Mouse (Mus musculus): Measurements from ENCODE around the gene Fggy. TPM values are rescaled to one million over a fixed set of nuclear protein-coding genes. Genes with fewer than 3 reads are reported as not detected.

The Fggy gene
- polyA plus RNA-seq (2015; fragmentation: Nextera tagmentation; extraction: Ambion mirVana) = 22.8 and 29.3 TPM in 2 replicates

DNA sequence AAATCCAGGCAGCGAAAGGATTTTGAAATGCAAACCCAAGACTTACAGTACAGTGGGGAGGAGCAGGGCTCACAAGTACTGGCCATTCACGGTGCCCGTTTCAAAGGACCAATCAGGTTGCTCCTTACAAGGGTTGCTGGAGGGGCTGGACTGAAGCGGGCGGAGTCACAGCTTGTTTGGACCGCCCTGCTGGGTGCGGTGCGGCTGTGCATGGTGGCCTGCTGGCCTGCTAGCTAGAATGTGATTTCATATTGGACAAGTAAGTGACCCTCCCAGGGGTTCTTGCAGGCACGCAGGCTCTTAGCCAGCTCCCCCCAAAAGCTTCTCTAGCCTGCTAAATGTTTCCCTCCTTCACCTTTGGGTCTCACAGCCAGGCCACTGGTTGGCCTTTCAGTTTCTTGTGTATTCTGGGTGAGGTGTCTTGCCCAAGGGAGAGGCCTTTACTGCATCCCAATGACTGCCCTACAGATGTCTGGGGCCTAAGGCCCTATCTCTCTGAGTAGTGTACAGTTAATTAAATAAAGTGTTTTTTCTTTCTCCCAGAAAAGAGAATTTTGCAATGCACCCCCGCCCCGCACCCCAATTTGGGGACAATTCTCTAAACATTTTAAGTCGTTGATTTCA lies at the start of gene Fggy:
TSS of gene Fggy (plus strand) at position 175 of the 624 bp plus-strand sequence.
- H3K27ac ChIP-seq (ENCODE audit: low read length) = peak within 1 kb of the TSS; percentile 88

DNA sequence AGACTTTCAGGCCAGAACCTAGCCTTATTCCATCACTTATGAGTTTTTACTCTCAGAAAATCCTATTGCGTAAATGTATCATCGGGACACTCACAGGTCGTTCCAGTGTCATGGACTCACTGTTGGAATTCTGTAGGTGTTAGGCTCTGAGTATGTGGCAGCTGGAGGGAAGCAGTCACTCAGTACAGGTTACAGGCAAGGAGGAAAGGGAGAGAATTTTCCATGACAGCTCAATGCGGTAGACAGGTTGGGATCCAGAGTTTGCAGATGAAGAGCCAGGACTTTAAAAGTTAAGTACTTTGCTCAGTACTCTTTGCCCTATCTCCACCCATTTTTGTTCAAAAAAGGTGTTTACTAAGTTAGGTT lies 49.4 kb upstream of the Fggy start:
- Histone ChIP-seq H3K36me3 (ENCODE audit: control insufficient read depth, insufficient read depth, low read length) (no peaks in the 10 kb centered on the region), H3K9ac (ENCODE audit: low read depth, low read length) (no peak overlapping the region), H3K27ac (ENCODE audit: low read length) (no peak overlapping the region), H3K9me3 (ENCODE audit: control insufficient read depth, low read length) (no peaks in the 10 kb centered on the region), H3K4me1 (ENCODE audit: control insufficient read depth, insufficient read depth, low read length) (peaks cover 2% of the 10 kb centered on the region), H3K4me2 (ENCODE audit: low read depth, low read length) (no peak overlapping the region), H3K27me3 (replicated peaks; ENCODE audit: control insufficient read depth, insufficient read depth, low read length) (no peaks in the 10 kb centered on the region), H3K4me3 (ENCODE audit: low read length) (no peak overlapping the region)
- 86% methylated on average over 4 of the region's 4 CpGs for WGBS
- ATAC-seq = no peak

More for the DNA sequence above, at the start of gene Fggy:
- no peaks in the 10 kb centered on the region for H3K36me3 ChIP-seq (ENCODE audit: control insufficient read depth, insufficient read depth, low read length)
- H3K4me2 ChIP-seq (ENCODE audit: low read depth, low read length) = peak within 1 kb of the TSS; percentile 78
- ATAC-seq = peak; percentile 100
- peak within 1 kb of the TSS; percentile 47 for H3K4me3 ChIP-seq (ENCODE audit: low read length)
- H3K4me1 ChIP-seq (ENCODE audit: control insufficient read depth, insufficient read depth, low read length) = peaks cover 15% of the 10 kb centered on the region
- no peaks in the 10 kb centered on the region for H3K9me3 ChIP-seq (ENCODE audit: control insufficient read depth, low read length)
- H3K9ac ChIP-seq (ENCODE audit: low read depth, low read length) = peak within 1 kb of the TSS; percentile 69
- no peaks in the 10 kb centered on the region for H3K27me3 ChIP-seq (replicated peaks; ENCODE audit: control insufficient read depth, insufficient read depth, low read length)
- WGBS = 23% methylated on average over 12 of the region's 12 CpGs

DNA sequence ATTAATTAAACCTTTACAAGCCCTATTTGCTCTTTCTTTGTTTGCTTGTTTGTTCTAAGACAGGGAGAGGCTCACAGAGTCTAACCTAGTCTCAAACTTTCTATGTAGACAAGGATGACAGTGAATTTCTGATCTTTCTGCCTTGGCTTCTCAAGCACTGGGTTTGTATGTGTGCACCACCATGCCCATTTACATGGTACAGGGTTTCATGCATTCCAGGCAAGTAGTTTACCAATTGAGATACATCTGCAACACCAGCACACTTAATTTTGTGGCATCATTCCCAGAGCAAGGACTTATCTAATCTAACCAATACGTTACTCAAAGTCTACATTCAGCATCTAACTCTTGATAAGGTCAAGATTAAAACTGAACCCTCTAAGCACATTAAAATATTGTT lies 38.9 kb upstream of the Fggy start:
- Histone ChIP-seq H3K9me3 (ENCODE audit: control insufficient read depth, low read length) (no peaks in the 10 kb centered on the region), H3K36me3 (ENCODE audit: control insufficient read depth, insufficient read depth, low read length) (no peaks in the 10 kb centered on the region), H3K4me2 (ENCODE audit: low read depth, low read length) (no peak overlapping the region), H3K27me3 (replicated peaks; ENCODE audit: control insufficient read depth, insufficient read depth, low read length) (no peaks in the 10 kb centered on the region), H3K9ac (ENCODE audit: low read depth, low read length) (no peak overlapping the region), H3K4me3 (ENCODE audit: low read length) (no peak overlapping the region), H3K4me1 (ENCODE audit: control insufficient read depth, insufficient read depth, low read length) (no peaks in the 10 kb centered on the region), H3K27ac (ENCODE audit: low read length) (no peak overlapping the region)
- WGBS = 65% methylated on average over 1 of the region's 1 CpGs
- no peak for ATAC-seq

DNA sequence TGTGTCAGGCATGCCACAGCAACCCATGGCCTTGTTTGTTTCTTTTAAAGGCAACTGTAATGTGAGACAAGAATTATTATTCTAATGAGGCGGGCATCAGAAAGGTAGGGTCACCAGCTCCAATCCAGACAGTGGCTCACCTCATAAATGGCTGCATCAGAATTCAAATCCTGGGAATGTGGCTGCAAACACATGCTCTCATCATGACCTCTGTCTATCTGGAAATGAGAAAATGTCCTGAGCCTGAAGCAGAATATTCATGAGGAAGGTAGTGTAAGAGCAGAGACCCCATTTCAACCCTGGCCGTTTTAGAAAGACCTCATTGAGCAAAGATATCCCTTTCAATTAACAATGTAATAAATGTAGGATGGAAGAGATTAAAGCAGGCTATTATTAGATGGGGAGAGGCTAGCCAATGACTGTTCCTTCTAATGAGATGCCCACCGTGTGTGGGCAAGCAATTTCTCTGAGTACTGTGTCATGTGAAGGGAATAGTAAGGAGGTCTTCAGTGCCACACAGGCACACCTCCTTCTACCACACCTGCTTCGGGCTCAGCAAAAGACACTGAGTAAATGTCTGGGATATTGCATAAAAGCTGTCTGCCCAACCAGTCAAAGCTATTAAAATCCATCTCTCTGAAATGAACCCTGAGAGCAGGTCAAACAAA lies 37.2 kb upstream of the Fggy start:
- no peak for ATAC-seq
- no peaks in the 10 kb centered on the region for H3K4me1 ChIP-seq (ENCODE audit: control insufficient read depth, insufficient read depth, low read length)
- no peak overlapping the region for H3K27ac ChIP-seq (ENCODE audit: low read length)
- H3K9me3 ChIP-seq (ENCODE audit: control insufficient read depth, low read length) = no peaks in the 10 kb centered on the region
- WGBS = 66% methylated on average over 4 of the region's 4 CpGs
- no peaks in the 10 kb centered on the region for H3K27me3 ChIP-seq (replicated peaks; ENCODE audit: control insufficient read depth, insufficient read depth, low read length)
- no peak overlapping the region for H3K4me2 ChIP-seq (ENCODE audit: low read depth, low read length)
- no peaks in the 10 kb centered on the region for H3K36me3 ChIP-seq (ENCODE audit: control insufficient read depth, insufficient read depth, low read length)
- H3K9ac ChIP-seq (ENCODE audit: low read depth, low read length) = no peak overlapping the region
- no peak overlapping the region for H3K4me3 ChIP-seq (ENCODE audit: low read length)

DNA sequence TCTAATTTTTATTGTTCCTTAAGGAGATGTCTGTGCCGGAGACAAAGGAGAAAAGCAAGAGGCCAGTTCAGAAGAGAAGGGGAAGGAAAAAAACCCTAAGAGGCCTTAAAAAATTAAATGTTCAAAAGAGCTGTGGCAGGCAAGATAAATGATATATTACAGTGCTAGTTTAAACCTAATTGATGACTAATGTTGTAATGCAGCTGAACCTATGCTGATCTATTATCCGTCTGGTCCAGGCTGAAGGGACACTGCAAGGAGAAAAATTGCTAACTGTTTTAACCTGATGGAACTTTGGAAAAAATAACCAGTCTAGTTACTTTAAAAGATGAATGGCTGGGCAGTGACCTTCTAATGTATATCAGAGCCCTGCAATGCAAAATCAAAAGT lies 36.7 kb upstream of the Fggy start:
- Histone ChIP-seq H3K4me3 (ENCODE audit: low read length) (no peak overlapping the region), H3K4me1 (ENCODE audit: control insufficient read depth, insufficient read depth, low read length) (no peaks in the 10 kb centered on the region), H3K27ac (ENCODE audit: low read length) (no peak overlapping the region), H3K4me2 (ENCODE audit: low read depth, low read length) (no peak overlapping the region), H3K9me3 (ENCODE audit: control insufficient read depth, low read length) (no peaks in the 10 kb centered on the region), H3K27me3 (replicated peaks; ENCODE audit: control insufficient read depth, insufficient read depth, low read length) (no peaks in the 10 kb centered on the region), H3K36me3 (ENCODE audit: control insufficient read depth, insufficient read depth, low read length) (no peaks in the 10 kb centered on the region), H3K9ac (ENCODE audit: low read depth, low read length) (no peak overlapping the region)
- ATAC-seq = no peak
- WGBS = 69% methylated on average over 2 of the region's 2 CpGs

DNA sequence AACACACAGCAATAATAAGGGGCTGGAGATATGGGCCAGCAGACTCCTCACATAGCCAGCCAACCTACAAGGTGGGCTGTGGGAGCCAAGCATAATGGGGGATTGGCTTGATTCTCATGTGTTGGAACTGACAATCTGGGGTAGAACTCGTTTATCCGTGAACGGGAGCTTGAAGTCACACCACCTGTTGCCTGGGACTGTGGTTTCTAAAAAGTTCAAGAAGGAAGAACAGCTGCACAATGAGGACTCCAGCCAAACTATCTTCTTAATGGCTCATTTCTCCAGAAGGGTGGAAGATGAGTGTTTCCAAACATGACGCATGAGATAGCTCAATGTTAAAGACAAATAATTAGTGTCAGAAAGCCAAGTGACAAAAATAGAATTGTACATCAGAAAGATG lies 30.7 kb upstream of the Fggy start:
- Histone ChIP-seq H3K9me3 (ENCODE audit: control insufficient read depth, low read length) (no peaks in the 10 kb centered on the region), H3K9ac (ENCODE audit: low read depth, low read length) (no peak overlapping the region), H3K4me2 (ENCODE audit: low read depth, low read length) (no peak overlapping the region), H3K4me3 (ENCODE audit: low read length) (no peak overlapping the region), H3K27ac (ENCODE audit: low read length) (no peak overlapping the region), H3K36me3 (ENCODE audit: control insufficient read depth, insufficient read depth, low read length) (no peaks in the 10 kb centered on the region), H3K27me3 (replicated peaks; ENCODE audit: control insufficient read depth, insufficient read depth, low read length) (no peaks in the 10 kb centered on the region), H3K4me1 (ENCODE audit: control insufficient read depth, insufficient read depth, low read length) (no peaks in the 10 kb centered on the region)
- ATAC-seq = no peak
- WGBS = 75% methylated on average over 4 of the region's 4 CpGs

DNA sequence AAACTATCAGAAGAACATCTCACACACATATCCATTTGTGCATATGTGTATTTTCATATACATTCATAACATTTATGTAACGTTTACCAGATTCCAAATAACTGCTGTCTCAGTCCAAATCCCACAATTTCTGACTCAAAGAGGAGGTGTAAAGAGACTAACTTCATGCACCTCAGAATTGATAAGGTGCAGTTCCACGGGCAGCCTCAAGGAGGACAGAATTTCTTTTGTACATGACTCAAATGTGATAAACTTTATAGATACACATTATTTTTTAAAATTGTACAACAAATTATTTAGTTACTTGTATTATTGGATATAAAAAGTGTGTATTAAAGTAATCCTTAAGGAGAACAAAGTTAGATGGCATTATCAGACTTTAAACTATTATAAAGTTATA lies 26.6 kb upstream of the Fggy start:
- Histone ChIP-seq H3K27ac (ENCODE audit: low read length) (no peak overlapping the region), H3K4me3 (ENCODE audit: low read length) (no peak overlapping the region), H3K36me3 (ENCODE audit: control insufficient read depth, insufficient read depth, low read length) (no peaks in the 10 kb centered on the region), H3K27me3 (replicated peaks; ENCODE audit: control insufficient read depth, insufficient read depth, low read length) (no peaks in the 10 kb centered on the region), H3K9ac (ENCODE audit: low read depth, low read length) (no peak overlapping the region), H3K9me3 (ENCODE audit: control insufficient read depth, low read length) (no peaks in the 10 kb centered on the region), H3K4me2 (ENCODE audit: low read depth, low read length) (no peak overlapping the region), H3K4me1 (ENCODE audit: control insufficient read depth, insufficient read depth, low read length) (no peaks in the 10 kb centered on the region)
- ATAC-seq = no peak
- 76% methylated on average over 2 of the region's 2 CpGs for WGBS

DNA sequence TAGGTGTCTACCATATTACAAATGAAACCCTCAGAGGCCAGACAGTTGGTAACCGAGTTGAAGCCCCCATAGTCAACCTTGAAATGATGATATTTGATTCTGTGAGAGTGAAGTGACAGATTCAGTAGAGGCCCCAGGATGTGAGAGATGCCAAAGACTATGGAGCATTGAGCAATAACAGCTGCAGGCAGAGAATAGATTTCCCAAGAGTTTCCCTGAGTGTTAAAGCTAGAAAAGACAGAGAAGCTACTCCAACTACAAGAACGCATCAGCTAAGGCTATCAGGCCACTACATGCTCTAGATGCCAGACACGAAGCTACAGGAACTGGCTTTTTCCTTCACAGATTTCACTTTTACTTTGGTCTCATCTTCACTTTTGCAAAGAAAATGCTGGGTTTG lies 23.4 kb upstream of the Fggy start:
- Histone ChIP-seq H3K4me1 (ENCODE audit: control insufficient read depth, insufficient read depth, low read length) (no peaks in the 10 kb centered on the region), H3K27ac (ENCODE audit: low read length) (no peak overlapping the region), H3K4me3 (ENCODE audit: low read length) (no peak overlapping the region), H3K9me3 (ENCODE audit: control insufficient read depth, low read length) (no peaks in the 10 kb centered on the region), H3K27me3 (replicated peaks; ENCODE audit: control insufficient read depth, insufficient read depth, low read length) (no peaks in the 10 kb centered on the region), H3K9ac (ENCODE audit: low read depth, low read length) (no peak overlapping the region), H3K36me3 (ENCODE audit: control insufficient read depth, insufficient read depth, low read length) (no peaks in the 10 kb centered on the region), H3K4me2 (ENCODE audit: low read depth, low read length) (no peak overlapping the region)
- no peak for ATAC-seq
- WGBS = 91% methylated on average over 3 of the region's 3 CpGs

DNA sequence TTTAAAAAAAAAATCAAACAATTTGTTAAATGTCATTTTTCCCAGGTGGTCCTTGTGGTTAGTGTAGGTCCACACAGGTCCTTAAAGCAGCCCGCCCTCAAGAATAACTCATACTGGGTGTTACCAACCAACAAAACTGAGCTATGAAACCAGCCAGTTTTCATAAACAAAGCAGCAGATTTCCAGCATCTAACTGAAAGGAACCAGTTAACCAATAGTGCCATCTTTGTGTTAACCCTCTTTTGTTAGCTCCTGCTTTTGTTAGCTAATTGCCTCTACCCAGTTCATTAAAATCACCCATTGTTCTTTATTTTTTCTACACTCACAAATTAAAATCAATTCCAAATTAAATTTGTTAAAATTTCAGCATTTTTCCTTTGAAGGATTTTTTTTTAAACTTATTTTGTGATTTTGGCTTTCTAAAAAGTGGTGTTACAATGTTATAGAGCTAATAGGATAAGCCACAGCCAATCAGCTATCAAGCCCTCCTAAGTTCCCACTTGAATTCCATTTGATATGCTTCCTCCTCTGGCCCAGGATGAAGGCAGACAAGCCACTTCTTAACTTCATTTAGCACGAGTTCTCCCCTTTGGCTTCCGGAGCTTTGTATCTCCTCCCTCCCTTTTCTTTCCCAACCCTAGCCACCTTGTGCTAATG lies 15.8 kb upstream of the Fggy start:
- H3K27ac ChIP-seq (ENCODE audit: low read length) = no peak overlapping the region
- H3K36me3 ChIP-seq (ENCODE audit: control insufficient read depth, insufficient read depth, low read length) = no peaks in the 10 kb centered on the region
- H3K4me2 ChIP-seq (ENCODE audit: low read depth, low read length) = no peak overlapping the region
- no peak for ATAC-seq
- 61% methylated on average over 3 of the region's 3 CpGs for WGBS
- no peak overlapping the region for H3K4me3 ChIP-seq (ENCODE audit: low read length)
- H3K27me3 ChIP-seq (replicated peaks; ENCODE audit: control insufficient read depth, insufficient read depth, low read length) = no peaks in the 10 kb centered on the region
- H3K9me3 ChIP-seq (ENCODE audit: control insufficient read depth, low read length) = no peaks in the 10 kb centered on the region
- no peak overlapping the region for H3K9ac ChIP-seq (ENCODE audit: low read depth, low read length)
- no peaks in the 10 kb centered on the region for H3K4me1 ChIP-seq (ENCODE audit: control insufficient read depth, insufficient read depth, low read length)
